Mouse (Mus musculus) midbrain, embryonic 12.5 days (tissue): ENCODE measurements around the gene Slc6a4. TPM values are rescaled to one million over a fixed set of nuclear protein-coding genes. Genes with fewer than 3 reads are reported as not detected.
"Not testable (repeated sequence)": the region's sequence is repeated elsewhere in the genome, so short reads cannot be mapped to it uniquely, and the experiment has no call there.

Experiments
- ATAC-seq: fragments of 200-750 bp; cut with Nextera tagmentation; 2 replicates; pipeline ENCODE4 v1.8.0; 2017; ENCODE audit warnings: low read depth, moderate TSS enrichment, moderate library complexity; ENCODE audit not compliant: low FRiP score
- H3K27ac ChIP-seq: fragments of 300-500 bp; sonication (generic); replicated peaks from 2 replicates; pipeline ENCODE4 v1.5.1; 2016; ENCODE audit warnings: mild to moderate bottlenecking
- H3K27me3 ChIP-seq: fragments of 300-500 bp; sonication (generic); 2 replicates; pipeline ENCODE4 v1.6.1; 2016; ENCODE audit warnings: mild to moderate bottlenecking
- H3K36me3 ChIP-seq: fragments of 300-500 bp; sonication (generic); 2 replicates; pipeline ENCODE4 v1.6.1; 2016
- H3K4me1 ChIP-seq: fragments of 300-500 bp; sonication (generic); 2 replicates; pipeline ENCODE4 v1.6.1; 2016
- H3K4me2 ChIP-seq: fragments of 300-500 bp; sonication (generic); replicated peaks from 2 replicates; pipeline ENCODE4 v1.6.1; 2016; ENCODE audit warnings: mild to moderate bottlenecking, moderate library complexity
- H3K4me3 ChIP-seq: fragments of 300-500 bp; sonication (generic); 2 replicates; pipeline ENCODE4 v1.5.1; 2016; ENCODE audit warnings: mild to moderate bottlenecking
- H3K9ac ChIP-seq: fragments of 300-500 bp; sonication (generic); replicated peaks from 2 replicates; pipeline ENCODE4 v1.6.1; 2016; ENCODE audit warnings: mild to moderate bottlenecking, moderate library complexity
- H3K9me3 ChIP-seq: fragments of 300-500 bp; sonication (generic); 2 replicates; pipeline ENCODE4 v1.6.1; 2016; ENCODE audit warnings: mild to moderate bottlenecking
- WGBS: fragments of 180-500 bp; shearing (Covaris S2); methylation state at CpG from one replicate; pipeline ENCODE4 v1.1.7; 2016; 5-methylcytosine and 5-hydroxymethylcytosine counted together
- polyA plus RNA-seq: library from polyadenylated mRNA; unstranded; fragments of >200 nt; fragmentation: Nextera tagmentation; extraction: Ambion mirVana; gene quantifications from 2 replicates; pipeline ENCODE4 v1.2.1, GENCODE M21; 2016

The Slc6a4 gene
- polyA plus RNA-seq, 1 experiment from 2014 or later, result 0.80 TPM

GRCm38 (mm10) chr11:77026559-77026958 lies 28.2 kb downstream of the Slc6a4 start:
- 76% methylated on average over 3 of the region's 3 CpGs for WGBS
- Histone ChIP-seq H3K4me1 (no peaks in the 10 kb centered on the region), H3K4me3 (no peak overlapping the region), H3K4me2 (no peak overlapping the region), H3K27ac (no peak overlapping the region), H3K27me3 (no peaks in the 10 kb centered on the region), H3K9ac (no peak overlapping the region), H3K36me3 (no peaks in the 10 kb centered on the region), H3K9me3 (no peaks in the 10 kb centered on the region)
- ATAC-seq, result no peak

GRCm38 (mm10) chr11:77028157-77028556 lies 29.8 kb downstream of the Slc6a4 start:
- no peak for ATAC-seq
- H3K27me3 ChIP-seq, result no peaks in the 10 kb centered on the region
- WGBS, result 88% methylated on average over 3 of the region's 3 CpGs
- no peak overlapping the region for H3K27ac ChIP-seq
- no peak overlapping the region for H3K9ac ChIP-seq
- H3K4me1 ChIP-seq, result no peaks in the 10 kb centered on the region
- no peak overlapping the region for H3K4me3 ChIP-seq
- no peak overlapping the region for H3K4me2 ChIP-seq
- no peaks in the 10 kb centered on the region for H3K9me3 ChIP-seq
- no peaks in the 10 kb centered on the region for H3K36me3 ChIP-seq

- no peak overlapping the region for H3K9ac ChIP-seq
- no peaks in the 10 kb centered on the region for H3K36me3 ChIP-seq
- no peaks in the 10 kb centered on the region for H3K4me1 ChIP-seq
- H3K9me3 ChIP-seq, result no peaks in the 10 kb centered on the region
- no peak overlapping the region for H3K4me3 ChIP-seq
- WGBS, result 77% methylated on average over 14 of the region's 14 CpGs
- no peaks in the 10 kb centered on the region for H3K27me3 ChIP-seq
- H3K4me2 ChIP-seq, result no peak overlapping the region
- H3K27ac ChIP-seq, result no peak overlapping the region
- no peak for ATAC-seq
Measured at GRCm38 (mm10) chr11:77031151-77031934, 32.9 kb downstream of the Slc6a4 start.

- no peak overlapping the region for H3K9ac ChIP-seq
- WGBS, result 81% methylated on average over 4 of the region's 4 CpGs
- no peak overlapping the region for H3K27ac ChIP-seq
- H3K4me2 ChIP-seq, result no peak overlapping the region
- H3K4me3 ChIP-seq, result no peak overlapping the region
- H3K4me1 ChIP-seq, result no peaks in the 10 kb centered on the region
- no peak for ATAC-seq
- no peaks in the 10 kb centered on the region for H3K27me3 ChIP-seq
- no peaks in the 10 kb centered on the region for H3K9me3 ChIP-seq
- H3K36me3 ChIP-seq, result peaks cover 18% of the 10 kb centered on the region
Measured at GRCm38 (mm10) chr11:77041891-77042290, 43.5 kb downstream of the Slc6a4 start.

- no peak overlapping the region for H3K27ac ChIP-seq
- H3K27me3 ChIP-seq, result no peaks in the 10 kb centered on the region
- no peak for ATAC-seq
- H3K9me3 ChIP-seq, result no peaks in the 10 kb centered on the region
- WGBS, result 77% methylated on average over 2 of the region's 2 CpGs
- H3K36me3 ChIP-seq, result peaks cover 23% of the 10 kb centered on the region
- no peak overlapping the region for H3K9ac ChIP-seq
- no peaks in the 10 kb centered on the region for H3K4me1 ChIP-seq
- no peak overlapping the region for H3K4me3 ChIP-seq
- H3K4me2 ChIP-seq, result no peak overlapping the region
Measured at GRCm38 (mm10) chr11:77042816-77043215, 44.4 kb downstream of the Slc6a4 start.

DNA sequence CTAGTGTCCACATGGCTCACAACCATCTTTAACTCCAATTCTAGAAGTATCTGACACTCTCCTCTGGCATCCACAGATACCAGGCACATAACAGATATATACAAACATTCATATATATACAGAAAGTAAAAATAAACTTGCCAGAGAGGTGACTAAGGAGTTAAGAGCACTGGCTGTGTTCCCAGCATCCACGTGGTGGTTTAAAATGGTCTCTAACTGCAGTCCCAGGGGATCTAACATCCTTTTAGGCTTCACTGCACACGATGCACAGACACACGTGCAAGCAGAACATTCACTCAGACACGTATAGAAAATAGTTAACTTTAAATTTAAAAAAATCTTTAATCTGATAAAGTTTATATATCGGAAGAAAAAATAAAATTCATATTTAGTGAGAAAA lies 63.5 kb downstream of the Slc6a4 start:
- 79% methylated on average over 5 of the region's 5 CpGs for WGBS
- no peak overlapping the region for H3K4me3 ChIP-seq

GRCm38 (mm10) chr11:77063406-77063805 lies 65.0 kb downstream of the Slc6a4 start:
- Histone ChIP-seq H3K27me3 (no peaks in the 10 kb centered on the region), H3K4me3 (no peak overlapping the region), H3K9ac (no peak overlapping the region), H3K4me1 (no peaks in the 10 kb centered on the region), H3K4me2 (no peak overlapping the region), H3K9me3 (no peaks in the 10 kb centered on the region), H3K36me3 (no peaks in the 10 kb centered on the region), H3K27ac (no peak overlapping the region)
- WGBS, result 92% methylated on average over 2 of the region's 2 CpGs
- no peak for ATAC-seq

More for the DNA sequence above, 63.5 kb downstream of the Slc6a4 start:
- H3K27ac ChIP-seq, result no peak overlapping the region
- no peaks in the 10 kb centered on the region for H3K36me3 ChIP-seq
- ATAC-seq, result no peak
- H3K27me3 ChIP-seq, result no peaks in the 10 kb centered on the region
- H3K4me2 ChIP-seq, result no peak overlapping the region
- H3K4me1 ChIP-seq, result no peaks in the 10 kb centered on the region
- H3K9ac ChIP-seq, result no peak overlapping the region
- H3K9me3 ChIP-seq, result no peaks in the 10 kb centered on the region

- Histone ChIP-seq H3K9ac (no peak overlapping the region), H3K36me3 (peaks cover 24% of the 10 kb centered on the region), H3K4me1 (no peaks in the 10 kb centered on the region), H3K4me2 (no peak overlapping the region), H3K9me3 (no peaks in the 10 kb centered on the region), H3K27me3 (no peaks in the 10 kb centered on the region), H3K27ac (no peak overlapping the region), H3K4me3 (no peak overlapping the region)
- no peak for ATAC-seq
- WGBS, result 92% methylated on average over 4 of the region's 4 CpGs
Measured at GRCm38 (mm10) chr11:77068825-77069224, 70.4 kb downstream of the Slc6a4 start.

GRCm38 (mm10) chr11:77070721-77071120 lies 72.3 kb downstream of the Slc6a4 start:
- H3K27ac ChIP-seq, result no peak overlapping the region
- H3K9me3 ChIP-seq, result no peaks in the 10 kb centered on the region
- no peaks in the 10 kb centered on the region for H3K27me3 ChIP-seq
- peaks cover 38% of the 10 kb centered on the region for H3K36me3 ChIP-seq
- no peak for ATAC-seq
- no peak overlapping the region for H3K9ac ChIP-seq
- 81% methylated on average over 4 of the region's 4 CpGs for WGBS
- no peak overlapping the region for H3K4me3 ChIP-seq
- no peaks in the 10 kb centered on the region for H3K4me1 ChIP-seq
- no peak overlapping the region for H3K4me2 ChIP-seq

GRCm38 (mm10) chr11:77077331-77077730 lies 78.9 kb downstream of the Slc6a4 start:
- H3K9me3 ChIP-seq, H3K27ac ChIP-seq, ATAC-seq, H3K4me1 ChIP-seq: not testable (repeated sequence)
- Histone ChIP-seq H3K9ac (peak overlapping the region; percentile 89), H3K4me3 (peak overlapping the region; percentile 86), H3K36me3 (peaks cover 29% of the 10 kb centered on the region), H3K27me3 (peaks cover 12% of the 10 kb centered on the region), H3K4me2 (peak overlapping the region; percentile 76)
- WGBS, result 60% methylated on average over 4 of the region's 4 CpGs

- peaks cover 16% of the 10 kb centered on the region for H3K27me3 ChIP-seq
- H3K4me1 ChIP-seq, result peaks cover 7% of the 10 kb centered on the region
- H3K4me2 ChIP-seq, result peak overlapping the region; percentile 76
- ATAC-seq, result no peak
- H3K27ac ChIP-seq, result peak overlapping the region; percentile 90; the same call in 1 of the 2 replicates
- no peaks in the 10 kb centered on the region for H3K9me3 ChIP-seq
- H3K9ac ChIP-seq, result peak overlapping the region; percentile 89
- peak overlapping the region; percentile 86 for H3K4me3 ChIP-seq
- 3% methylated on average over 16 of the region's 16 CpGs for WGBS
- H3K36me3 ChIP-seq, result peaks cover 28% of the 10 kb centered on the region
Measured at GRCm38 (mm10) chr11:77077792-77078191, 79.4 kb downstream of the Slc6a4 start.

GRCm38 (mm10) chr11:77078273-77079134 lies 80.1 kb downstream of the Slc6a4 start, which contains the start of gene Nsrp1:
Nsrp1 (minus strand) TSS chr11:77078435.
- WGBS, result 4% methylated on average over 48 of the region's 48 CpGs
- peaks cover 7% of the 10 kb centered on the region for H3K4me1 ChIP-seq
- peaks cover 22% of the 10 kb centered on the region for H3K36me3 ChIP-seq
- H3K4me2 ChIP-seq, result peak within 1 kb of the TSS; percentile 76
- peaks cover 21% of the 10 kb centered on the region for H3K27me3 ChIP-seq
- peak; percentile 97 for ATAC-seq
- H3K9me3 ChIP-seq, result no peaks in the 10 kb centered on the region
- H3K27ac ChIP-seq, result peak within 1 kb of the TSS; percentile 90
- H3K4me3 ChIP-seq, result peak within 1 kb of the TSS; percentile 86
- peak within 1 kb of the TSS; percentile 89 for H3K9ac ChIP-seq
